Mouse (Mus musculus): ENCODE data around the gene Ptgds.

DNA sequence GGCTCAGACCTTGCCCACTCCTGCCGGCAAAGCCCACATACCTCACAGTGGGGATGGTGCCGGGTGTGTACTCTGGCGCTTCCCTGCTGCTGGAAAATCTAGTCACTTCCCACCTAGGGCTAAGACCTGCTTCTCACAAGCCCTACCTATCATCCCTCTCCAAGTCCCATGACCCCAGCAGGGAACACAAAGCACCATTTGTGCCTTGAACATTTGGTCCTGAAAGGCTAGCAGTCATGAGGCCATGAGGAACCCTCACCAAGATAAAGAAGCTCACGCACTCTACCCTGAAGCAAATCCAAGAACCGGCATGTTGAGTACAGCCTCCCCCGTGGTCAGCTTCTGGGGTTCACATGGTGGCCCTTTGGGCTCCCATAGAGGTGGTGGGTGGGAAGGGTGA, at the start of gene Ptgds:
- no peak for TF ChIP-seq CTCF (IDR thresholded peaks at IDR 0.05; ENCODE audit: low read depth)
- no peak for TF ChIP-seq EP300 (IDR thresholded peaks at IDR 0.05; ENCODE audit: low read depth)
